Mouse (Mus musculus) C2C12 (cell line): ENCODE measurements around the gene Tnr. TPM values are rescaled to one million over a fixed set of nuclear protein-coding genes. Genes with fewer than 3 reads are reported as not detected.

ENCODE experiments used
- H3K27me3 ChIP-seq: one replicate; pipeline ENCODE4 v1.6.1; 2011; ENCODE audit not compliant: control insufficient read depth, insufficient read depth, insufficient read length
- H3K36me3 ChIP-seq: one replicate; pipeline ENCODE4 v1.6.1; 2011; ENCODE audit not compliant: control insufficient read depth, insufficient read depth
- H3K4me3 ChIP-seq: one replicate; pipeline ENCODE4 v1.5.1; 2011; ENCODE audit warnings: mild to moderate bottlenecking, control low read depth; ENCODE audit not compliant: poor library complexity, insufficient read depth, severe bottlenecking
- H3K79me2 ChIP-seq: one replicate; pipeline ENCODE4 v1.6.1; 2011; ENCODE audit not compliant: control insufficient read depth, insufficient read depth
- H3K79me3 ChIP-seq: one replicate; pipeline ENCODE4 v1.6.1; 2011; ENCODE audit warnings: low read depth, control low read depth
- H3ac ChIP-seq: one replicate; pipeline ENCODE3; 2011; ENCODE audit warnings: low read depth; ENCODE audit not compliant: control insufficient read depth, insufficient read length
- CEBPB ChIP-seq: IDR thresholded peaks from one replicate; pipeline ENCODE4 v1.6.1; 2011; ENCODE audit warnings: low read depth, mild to moderate bottlenecking, control low read depth, moderate library complexity
- CTCF ChIP-seq: IDR thresholded peaks from one replicate; pipeline ENCODE4 v1.5.1; 2011; ENCODE audit not compliant: control insufficient read depth, insufficient read depth, insufficient read length
- FOSL1 ChIP-seq: IDR thresholded peaks from one replicate; pipeline ENCODE4 v1.8.0; 2011; ENCODE audit warnings: mild to moderate bottlenecking, low read length; ENCODE audit not compliant: poor library complexity, insufficient read depth, severe bottlenecking
- MAX ChIP-seq: IDR thresholded peaks from one replicate; pipeline ENCODE4 v1.6.1; 2011; ENCODE audit warnings: mild to moderate bottlenecking, control low read depth
- MYOD1 ChIP-seq: IDR thresholded peaks from one replicate; pipeline ENCODE4 v1.6.1; 2011; ENCODE audit warnings: low read depth; ENCODE audit not compliant: control insufficient read depth, insufficient read length
- MYOG ChIP-seq: IDR thresholded peaks from one replicate; pipeline ENCODE4 v1.6.1; 2011; ENCODE audit not compliant: control insufficient read depth, insufficient read length; ENCODE audit errors: extremely low read depth
- USF1 ChIP-seq: IDR thresholded peaks from one replicate; pipeline ENCODE4 v1.6.1; 2011; ENCODE audit warnings: low read depth, mild to moderate bottlenecking, control low read depth, moderate library complexity
- polyA plus RNA-seq: library from polyadenylated mRNA; unstranded; fragments of >200 nt; fragmentation: generic; extraction: Trizol; gene quantifications from one replicate; pipeline ENCODE4 v1.2.1, GENCODE M21; 2012; ENCODE audit warnings: missing spikeins

The Tnr gene
- polyA plus RNA-seq, 1 experiment: under 0.01 TPM

- Histone ChIP-seq H3K79me3 (no peaks in the 10 kb centered on the region), H3K79me2 (no peaks in the 10 kb centered on the region), H3K4me3 (no peak overlapping the region), H3ac (no peak overlapping the region), H3K27me3 (no peaks in the 10 kb centered on the region), H3K36me3 (no peaks in the 10 kb centered on the region)
- no peak for TF ChIP-seq USF1
- TF ChIP-seq MYOG: no peak
- TF ChIP-seq MAX: no peak
- TF ChIP-seq CEBPB: no peak
- TF ChIP-seq FOSL1: no peak
- TF ChIP-seq MYOD1: no peak
- no peak for TF ChIP-seq CTCF
Measured at GRCm38 (mm10) chr1:159596640-159597039, 73.1 kb downstream of the Tnr start.

- Histone ChIP-seq H3ac (no peak overlapping the region), H3K79me2 (no peaks in the 10 kb centered on the region), H3K36me3 (no peaks in the 10 kb centered on the region), H3K4me3 (no peak overlapping the region), H3K27me3 (peaks cover 9% of the 10 kb centered on the region), H3K79me3 (no peaks in the 10 kb centered on the region)
- no peak for TF ChIP-seq MYOG
- no peak for TF ChIP-seq CEBPB
- no peak for TF ChIP-seq FOSL1
- TF ChIP-seq CTCF: no peak
- no peak for TF ChIP-seq MAX
- no peak for TF ChIP-seq MYOD1
- no peak for TF ChIP-seq USF1
Measured at GRCm38 (mm10) chr1:159613561-159613960, 90.0 kb downstream of the Tnr start.

GRCm38 (mm10) chr1:159614062-159614601, 90.6 kb downstream of the Tnr start:
- no peak for TF ChIP-seq MYOG
- TF ChIP-seq CEBPB: no peak
- no peak for TF ChIP-seq MYOD1
- TF ChIP-seq CTCF: no peak
- no peak for TF ChIP-seq FOSL1
- TF ChIP-seq MAX: no peak
- no peak for TF ChIP-seq USF1
- Histone ChIP-seq H3ac (no peak overlapping the region), H3K79me2 (no peaks in the 10 kb centered on the region), H3K36me3 (no peaks in the 10 kb centered on the region), H3K79me3 (no peaks in the 10 kb centered on the region), H3K4me3 (no peak overlapping the region), H3K27me3 (peaks cover 9% of the 10 kb centered on the region)

- TF ChIP-seq FOSL1: no peak
- no peak for TF ChIP-seq USF1
- Histone ChIP-seq H3K36me3 (no peaks in the 10 kb centered on the region), H3K27me3 (peaks cover 9% of the 10 kb centered on the region), H3K79me2 (no peaks in the 10 kb centered on the region), H3K4me3 (no peak overlapping the region), H3K79me3 (no peaks in the 10 kb centered on the region), H3ac (no peak overlapping the region)
Measured at GRCm38 (mm10) chr1:159614644-159615431, 91.3 kb downstream of the Tnr start.

GRCm38 (mm10) chr1:159615686-159616085, 92.1 kb downstream of the Tnr start:
- Histone ChIP-seq H3K4me3 (no peak overlapping the region), H3K79me2 (no peaks in the 10 kb centered on the region), H3K27me3 (peaks cover 9% of the 10 kb centered on the region), H3ac (no peak overlapping the region), H3K36me3 (no peaks in the 10 kb centered on the region), H3K79me3 (no peaks in the 10 kb centered on the region)
- no peak for TF ChIP-seq FOSL1
- no peak for TF ChIP-seq CTCF
- no peak for TF ChIP-seq MYOG
- TF ChIP-seq USF1: no peak
- no peak for TF ChIP-seq MAX
- TF ChIP-seq MYOD1: no peak
- TF ChIP-seq CEBPB: no peak
